Mouse (Mus musculus): ENCODE results near the gene Card10.

Gene Card10

GRCm38 (mm10) chr15:78772856-78773255 lies 30.0 kb downstream of the Card10 start:
- no peak for DNase-seq (ENCODE audit: low read depth, low spot score)

GRCm38 (mm10) chr15:78772368-78772763 lies 30.5 kb downstream of the Card10 start:
- DNase-seq (ENCODE audit: low read depth, low spot score) = no peak

GRCm38 (mm10) chr15:78771531-78772367 lies 31.1 kb downstream of the Card10 start:
- no peak for DNase-seq (ENCODE audit: low read depth, low spot score)

- no peak for DNase-seq (ENCODE audit: low read depth, low spot score)
These were observed 31.9 kb downstream of the Card10 start for GRCm38 (mm10) chr15:78770983-78771355.

- no peak for DNase-seq (ENCODE audit: low read depth, low spot score)
These were observed 32.4 kb downstream of the Card10 start for GRCm38 (mm10) chr15:78770234-78770982.

- DNase-seq (ENCODE audit: low read depth, low spot score) = no peak
These were observed 33.8 kb downstream of the Card10 start for GRCm38 (mm10) chr15:78769064-78769463.

- no peak for DNase-seq (ENCODE audit: low read depth, low spot score)
These were observed 39.1 kb downstream of the Card10 start for GRCm38 (mm10) chr15:78763704-78764103.

- no peak for DNase-seq (ENCODE audit: low read depth, low spot score)
These were observed 39.6 kb downstream of the Card10 start for GRCm38 (mm10) chr15:78763210-78763609.

GRCm38 (mm10) chr15:78761112-78761511 lies 41.7 kb downstream of the Card10 start:
- DNase-seq (ENCODE audit: low read depth, low spot score) = no peak

- no peak for DNase-seq (ENCODE audit: low read depth, low spot score)
These were observed 44.7 kb downstream of the Card10 start for GRCm38 (mm10) chr15:78758132-78758531.

- no peak for DNase-seq (ENCODE audit: low read depth, low spot score)
These were observed 46.7 kb downstream of the Card10 start for GRCm38 (mm10) chr15:78755966-78756725.

GRCm38 (mm10) chr15:78755226-78755625 lies 47.6 kb downstream of the Card10 start:
- DNase-seq (ENCODE audit: low read depth, low spot score) = no peak

- DNase-seq (ENCODE audit: low read depth, low spot score) = no peak
These were observed 48.7 kb downstream of the Card10 start for GRCm38 (mm10) chr15:78754144-78754543.

GRCm38 (mm10) chr15:78752991-78753390 lies 49.9 kb downstream of the Card10 start:
- no peak for DNase-seq (ENCODE audit: low read depth, low spot score)

GRCm38 (mm10) chr15:78750608-78751350 lies 52.1 kb downstream of the Card10 start:
- no peak for DNase-seq (ENCODE audit: low read depth, low spot score)

GRCm38 (mm10) chr15:78749855-78750254 lies 53.0 kb downstream of the Card10 start:
- DNase-seq (ENCODE audit: low read depth, low spot score) = no peak

GRCm38 (mm10) chr15:78744206-78744605 lies 58.6 kb downstream of the Card10 start:
- DNase-seq (ENCODE audit: low read depth, low spot score) = no peak

- no peak for DNase-seq (ENCODE audit: low read depth, low spot score)
These were observed 60.0 kb downstream of the Card10 start for GRCm38 (mm10) chr15:78742831-78743230.

GRCm38 (mm10) chr15:78740662-78741061 lies 62.2 kb downstream of the Card10 start:
- DNase-seq (ENCODE audit: low read depth, low spot score) = no peak

GRCm38 (mm10) chr15:78737146-78737545 lies 65.7 kb downstream of the Card10 start:
- no peak for DNase-seq (ENCODE audit: low read depth, low spot score)

GRCm38 (mm10) chr15:78736681-78737100 lies 66.2 kb downstream of the Card10 start:
- no peak for DNase-seq (ENCODE audit: low read depth, low spot score)
